Mouse (Mus musculus) heart, postnatal 4 days (tissue): ENCODE data around the gene Map3k6. TPM values are rescaled to one million over a fixed set of nuclear protein-coding genes. Genes with fewer than 3 reads are reported as not detected.

Source experiments
- DNase-seq: peaks from one replicate; pipeline ENCODE4 v3.0.0; 2021
- total RNA-seq, 2 experiments: library from RNA; stranded (reverse); gene quantifications; 2 replicates each; pipeline ENCODE4 v1.2.3; 2021

Gene Map3k6
- total RNA-seq, 2 experiments from 2014 or later = 6.3 to 6.8 TPM

DNA sequence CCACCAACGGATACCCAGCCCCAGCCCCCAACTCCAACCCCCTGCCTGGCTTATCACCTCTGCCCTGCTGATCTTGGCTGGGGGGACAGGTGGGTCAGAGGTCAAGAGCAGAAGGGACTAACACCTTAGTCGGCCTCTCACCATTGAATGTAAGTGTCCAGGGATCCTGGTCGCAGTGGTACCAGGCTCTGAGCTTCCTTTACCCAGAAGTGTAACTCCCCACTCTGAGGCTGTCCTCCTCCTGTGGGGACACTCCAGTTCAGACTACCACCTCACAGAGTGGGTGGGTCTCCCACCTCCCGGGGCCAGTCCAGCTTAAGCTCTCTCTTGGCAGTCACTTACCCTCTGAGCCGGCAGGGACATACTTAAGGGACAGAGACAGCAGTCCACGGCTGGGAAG is 14.8 kb downstream of the Map3k6 start:
- DNase-seq = no peak

- DNase-seq = no peak
Observed at GRCm38 (mm10) chr4:133256820-133257219, 16.2 kb downstream of the Map3k6 start.

DNA sequence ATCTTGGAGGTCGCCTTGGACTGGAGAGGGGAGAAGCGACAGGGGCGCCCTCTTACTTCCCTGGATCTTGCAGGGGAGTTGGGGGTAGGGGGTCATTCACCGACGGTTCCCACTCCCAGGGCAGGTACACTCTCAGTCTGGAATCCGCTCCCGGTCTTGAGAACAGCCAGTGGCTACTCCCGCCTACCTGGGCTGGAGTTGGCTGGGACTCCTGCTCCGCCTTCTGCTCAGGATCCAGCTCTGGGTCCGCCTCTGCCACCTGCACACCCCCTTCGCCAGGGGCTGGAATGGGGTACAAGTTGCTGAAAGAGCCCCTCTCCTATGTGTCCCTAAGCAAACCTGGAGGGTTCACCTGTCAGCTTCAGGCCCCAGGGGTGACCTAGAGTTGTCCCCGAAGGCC is 16.6 kb downstream of the Map3k6 start:
- no peak for DNase-seq

- DNase-seq = no peak
Observed at GRCm38 (mm10) chr4:133257798-133258408, 17.3 kb downstream of the Map3k6 start.

DNA sequence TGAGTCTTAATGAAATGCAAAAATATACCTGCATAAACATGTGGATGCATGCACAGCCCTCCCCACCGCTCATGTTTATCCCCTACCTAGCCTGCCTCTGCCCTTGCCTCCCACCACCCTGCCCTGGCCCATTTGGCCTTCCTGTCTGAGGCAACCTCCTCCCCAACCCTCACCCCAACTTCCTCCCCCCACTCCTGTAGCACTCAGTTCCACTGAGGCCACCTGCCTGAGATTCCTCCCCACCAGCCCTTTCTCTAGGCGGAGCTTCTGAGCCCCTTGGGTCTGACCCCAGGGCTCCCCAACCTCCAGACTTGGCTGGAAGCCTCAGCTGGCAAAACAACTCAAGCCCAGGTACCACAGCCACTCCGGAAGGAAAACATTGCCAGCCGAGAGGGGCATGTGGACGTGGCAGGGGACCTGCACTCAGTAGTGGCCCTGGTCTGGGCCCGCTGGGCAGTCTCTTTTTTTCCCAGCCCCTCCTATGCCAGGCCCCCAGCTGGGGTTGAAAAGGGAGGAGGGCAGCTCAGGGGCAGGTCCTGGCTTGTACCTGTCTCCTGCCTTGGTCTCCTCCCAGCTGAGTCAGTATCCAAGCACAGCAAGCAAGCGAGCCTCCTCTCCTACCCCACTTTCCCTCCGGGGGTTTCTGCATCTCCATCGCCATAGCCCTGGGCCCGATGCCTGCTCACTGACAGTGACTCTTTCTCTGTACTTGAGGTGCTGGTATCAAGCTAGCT is 21.2 kb downstream of the Map3k6 start:
- DNase-seq = no peak

- DNase-seq = no peak
Observed at GRCm38 (mm10) chr4:133262375-133262765, 21.8 kb downstream of the Map3k6 start.

GRCm38 (mm10) chr4:133262882-133263281 is 22.3 kb downstream of the Map3k6 start, which contains the start of gene Sytl1:
Gene Sytl1 (minus strand): TSS chr4:133263113.
- DNase-seq = no peak

- DNase-seq = no peak
Observed at GRCm38 (mm10) chr4:133263756-133264155, 23.1 kb downstream of the Map3k6 start.

DNA sequence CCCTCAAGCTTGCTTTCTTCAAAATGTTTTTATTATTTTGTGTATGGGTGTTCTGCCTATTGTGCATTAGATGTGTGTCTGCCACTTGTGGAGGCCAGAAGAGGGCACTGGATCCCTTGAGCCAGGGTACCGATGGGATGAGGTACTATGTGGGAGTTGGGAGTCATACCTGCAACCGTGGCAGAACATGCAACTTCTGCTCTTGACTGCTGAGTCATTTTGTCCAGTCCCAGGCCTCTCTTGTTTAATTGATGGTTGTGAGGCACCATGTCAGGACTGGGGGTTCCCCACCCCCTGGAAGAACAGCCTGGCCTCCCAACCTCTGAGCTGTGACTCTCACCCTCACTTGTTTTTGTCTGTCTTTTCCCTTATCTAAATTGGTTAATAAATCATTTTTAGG is 23.9 kb downstream of the Map3k6 start:
- no peak for DNase-seq

DNA sequence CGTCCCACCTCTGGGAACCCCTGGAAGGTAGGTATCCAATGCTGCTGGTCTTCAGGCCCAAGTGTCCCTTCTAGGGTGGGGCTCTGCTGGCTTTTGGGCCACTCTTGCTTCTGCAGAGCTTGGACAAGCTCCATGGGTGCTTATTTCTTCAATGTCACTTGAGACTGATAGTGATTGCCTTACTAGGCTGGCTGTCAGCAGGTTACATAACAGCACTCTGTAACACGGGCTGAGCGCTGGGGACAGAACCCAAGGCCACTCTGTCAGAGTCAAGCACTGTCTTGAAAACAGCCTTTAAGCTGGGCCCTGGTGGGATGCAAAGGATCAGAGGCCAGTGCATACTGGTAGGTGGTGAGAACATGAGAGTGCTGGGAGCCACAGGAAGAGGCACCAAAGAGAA is 24.7 kb downstream of the Map3k6 start:
- DNase-seq = no peak

- DNase-seq = no peak
Observed at GRCm38 (mm10) chr4:133265759-133266158, 25.1 kb downstream of the Map3k6 start.

DNA sequence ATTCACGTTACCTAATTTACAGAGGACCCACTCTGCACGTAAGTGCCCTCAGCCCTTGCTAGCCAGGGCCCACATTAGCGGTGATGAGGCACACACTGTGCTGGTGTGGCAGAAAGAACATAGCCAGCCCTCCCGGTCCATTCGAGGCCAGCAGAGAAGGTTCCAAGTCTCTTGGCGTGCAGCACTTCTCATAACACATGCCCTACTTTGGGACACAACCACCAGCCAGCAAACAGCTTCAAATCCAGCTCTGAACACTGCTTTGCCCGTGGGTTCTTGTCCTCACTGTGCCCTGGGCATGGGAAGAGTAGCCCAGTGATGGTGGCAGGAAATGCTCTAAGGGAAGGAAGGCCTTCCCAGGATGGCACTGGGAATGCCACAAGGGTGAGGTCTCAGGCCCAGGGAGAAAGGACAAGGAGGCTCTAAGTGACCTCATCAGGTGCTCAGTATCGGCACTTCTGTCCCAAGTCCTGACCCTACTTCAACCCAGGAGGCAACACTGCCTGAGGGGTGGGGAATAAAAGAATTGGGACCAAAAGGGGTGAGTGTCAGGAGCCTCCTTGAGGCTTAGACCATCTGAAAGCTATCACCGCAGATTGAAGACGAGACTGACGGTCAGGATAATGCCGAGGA is 25.7 kb downstream of the Map3k6 start:
- DNase-seq = no peak

GRCm38 (mm10) chr4:133268931-133269330 is 28.3 kb downstream of the Map3k6 start:
- no peak for DNase-seq

DNA sequence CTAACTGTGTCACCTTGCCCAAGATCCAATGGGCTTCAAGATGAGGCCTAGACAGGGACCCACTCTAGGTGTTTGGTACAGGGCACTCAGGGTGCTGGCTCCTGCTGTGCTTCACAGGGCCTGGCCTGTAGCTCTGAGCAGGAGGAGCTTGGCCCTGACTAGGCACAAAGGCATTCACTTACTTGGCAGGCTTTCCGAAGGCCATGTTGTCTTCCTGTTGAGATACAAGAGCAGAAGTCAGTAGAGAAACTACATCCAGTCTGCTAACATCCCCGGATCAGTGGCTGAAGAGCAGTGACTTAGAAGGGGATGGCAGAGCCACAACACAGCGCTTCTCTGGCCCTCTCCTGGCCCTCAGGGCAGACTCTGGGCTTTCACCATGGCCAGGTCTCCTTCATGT is 29.0 kb downstream of the Map3k6 start:
- DNase-seq = peak; percentile 44

DNA sequence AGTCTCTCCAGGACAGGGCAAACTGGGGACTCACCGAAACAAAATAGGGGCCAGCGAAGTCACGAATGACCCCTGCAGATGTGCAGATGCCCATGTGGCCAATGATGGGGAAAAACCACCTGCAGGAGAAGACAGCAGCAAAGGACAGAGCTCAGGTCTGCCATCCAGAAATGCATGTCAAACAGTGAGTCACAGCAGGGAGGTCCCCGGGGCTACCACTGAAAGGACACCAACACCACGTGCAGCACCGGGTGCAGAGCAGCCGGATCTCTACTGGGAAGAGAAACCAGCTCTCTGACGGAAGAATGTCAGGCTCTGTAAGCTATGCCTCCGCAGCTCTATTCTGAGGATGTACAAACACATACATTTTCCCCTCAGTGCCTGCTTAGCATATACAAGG is 30.3 kb downstream of the Map3k6 start:
- no peak for DNase-seq

- peak; percentile 97 for DNase-seq
Observed at GRCm38 (mm10) chr4:133277104-133278026, 36.7 kb downstream of the Map3k6 start, which contains the start of gene Tmem222. Gene Tmem222 (minus strand): TSS chr4:133277792.

GRCm38 (mm10) chr4:133278067-133278466 is 37.4 kb downstream of the Map3k6 start:
- no peak for DNase-seq

GRCm38 (mm10) chr4:133278482-133278881 is 37.9 kb downstream of the Map3k6 start:
- DNase-seq = no peak

GRCm38 (mm10) chr4:133281513-133281912 is 40.9 kb downstream of the Map3k6 start:
- no peak for DNase-seq

DNA sequence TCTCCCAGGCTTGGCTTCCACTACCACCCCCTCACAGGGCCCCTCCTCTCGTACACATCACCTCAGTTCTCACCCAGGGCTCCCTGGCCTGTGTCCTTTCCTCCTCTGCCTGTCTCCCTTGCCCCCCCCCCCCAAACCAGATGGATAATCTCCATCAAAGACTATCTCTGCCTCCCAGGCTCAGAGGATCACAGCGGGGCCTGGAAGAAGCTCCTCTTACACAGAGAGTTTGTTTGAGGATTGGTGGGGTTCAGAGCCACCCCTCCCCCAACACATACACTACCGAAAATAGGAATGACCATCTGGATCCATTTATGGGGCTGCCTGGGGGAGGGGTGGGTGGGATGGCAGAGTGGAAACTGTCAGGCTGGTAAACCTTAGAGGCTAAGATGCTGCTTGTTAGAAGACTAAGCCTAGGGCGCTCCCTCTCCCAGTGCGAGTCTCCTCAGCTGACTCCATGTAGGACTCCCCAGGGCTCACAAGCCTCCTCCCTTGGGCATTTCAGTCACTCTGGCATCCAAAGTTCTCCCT is 41.4 kb downstream of the Map3k6 start:
- no peak for DNase-seq

GRCm38 (mm10) chr4:133282656-133283055 is 42.0 kb downstream of the Map3k6 start:
- DNase-seq = no peak

GRCm38 (mm10) chr4:133285299-133285698 is 44.7 kb downstream of the Map3k6 start:
- DNase-seq = no peak
